Mouse (Mus musculus): ENCODE data around the gene Cplx3. TPM values are rescaled to one million over a fixed set of nuclear protein-coding genes. Genes with fewer than 3 reads are reported as not detected.
A peak's percentile ranks its signal among the peaks of the same experiment; 100 is the strongest.

Cplx3 gene
- polyA plus RNA-seq, 1 experiment from 2014 or later = 0.15 TPM

GRCm38 (mm10) chr9:57629118-57629874 is 23.2 kb upstream of the Cplx3 start:
- peaks cover 81% of the 10 kb centered on the region for H3K36me3 ChIP-seq
- no peaks in the 10 kb centered on the region for H3K9me3 ChIP-seq
- peak; percentile 87 for DNase-seq (ENCODE audit: low spot score)
- no peak overlapping the region for H3K4me3 ChIP-seq
- WGBS = 67% methylated on average over 14 of the region's 14 CpGs
- no peak overlapping the region for H3K27ac ChIP-seq
- peaks cover 16% of the 10 kb centered on the region for H3K4me1 ChIP-seq
- no peaks in the 10 kb centered on the region for H3K27me3 ChIP-seq (ENCODE audit: insufficient read depth, poor library complexity, severe bottlenecking)

GRCm38 (mm10) chr9:57628717-57629116 is 22.6 kb upstream of the Cplx3 start:
- peaks cover 83% of the 10 kb centered on the region for H3K36me3 ChIP-seq
- peaks cover 11% of the 10 kb centered on the region for H3K4me1 ChIP-seq
- DNase-seq (ENCODE audit: low spot score) = no peak
- 90% methylated on average over 12 of the region's 12 CpGs for WGBS
- H3K9me3 ChIP-seq = no peaks in the 10 kb centered on the region
- H3K4me3 ChIP-seq = no peak overlapping the region
- H3K27me3 ChIP-seq (ENCODE audit: insufficient read depth, poor library complexity, severe bottlenecking) = no peaks in the 10 kb centered on the region
- H3K27ac ChIP-seq = no peak overlapping the region

GRCm38 (mm10) chr9:57627892-57628291 is 21.8 kb upstream of the Cplx3 start:
- WGBS = 92% methylated on average over 11 of the region's 11 CpGs
- Histone ChIP-seq H3K4me3 (no peak overlapping the region), H3K27me3 (ENCODE audit: insufficient read depth, poor library complexity, severe bottlenecking) (no peaks in the 10 kb centered on the region), H3K36me3 (peaks cover 77% of the 10 kb centered on the region), H3K27ac (no peak overlapping the region), H3K9me3 (no peaks in the 10 kb centered on the region), H3K4me1 (0 out of 2 replicates have a peak, but pooled peaks cover 4% of the 10 kb centered on the region)
- DNase-seq (ENCODE audit: low spot score) = no peak

- no peaks in the 10 kb centered on the region for H3K27me3 ChIP-seq (ENCODE audit: insufficient read depth, poor library complexity, severe bottlenecking)
- H3K4me1 ChIP-seq = 0 out of 2 replicates have a peak, but pooled peaks cover 3% of the 10 kb centered on the region
- H3K36me3 ChIP-seq = peaks cover 77% of the 10 kb centered on the region
- H3K9me3 ChIP-seq = no peaks in the 10 kb centered on the region
- 91% methylated on average over 17 of the region's 17 CpGs for WGBS
- DNase-seq (ENCODE audit: low spot score) = no peak
- H3K4me3 ChIP-seq = no peak overlapping the region
- H3K27ac ChIP-seq = no peak overlapping the region
Measured at GRCm38 (mm10) chr9:57627191-57627590, 21.1 kb upstream of the Cplx3 start.

- no peak overlapping the region for H3K27ac ChIP-seq
- H3K9me3 ChIP-seq = no peaks in the 10 kb centered on the region
- H3K4me3 ChIP-seq = no peak overlapping the region
- no peaks in the 10 kb centered on the region for H3K4me1 ChIP-seq
- WGBS = 86% methylated on average over 15 of the region's 15 CpGs
- DNase-seq (ENCODE audit: low spot score) = no peak
- H3K36me3 ChIP-seq = peaks cover 68% of the 10 kb centered on the region
- H3K27me3 ChIP-seq (ENCODE audit: insufficient read depth, poor library complexity, severe bottlenecking) = no peaks in the 10 kb centered on the region
Measured at GRCm38 (mm10) chr9:57625674-57626500, 19.8 kb upstream of the Cplx3 start.

- Histone ChIP-seq H3K9me3 (no peaks in the 10 kb centered on the region), H3K36me3 (peaks cover 52% of the 10 kb centered on the region), H3K4me1 (0 out of 2 replicates have a peak, but pooled peaks cover 3% of the 10 kb centered on the region), H3K4me3 (no peak overlapping the region), H3K27me3 (ENCODE audit: insufficient read depth, poor library complexity, severe bottlenecking) (no peaks in the 10 kb centered on the region), H3K27ac (no peak overlapping the region)
- WGBS = 83% methylated on average over 7 of the region's 7 CpGs
- no peak for DNase-seq (ENCODE audit: low spot score)
Measured at GRCm38 (mm10) chr9:57624295-57624694, 18.2 kb upstream of the Cplx3 start.

- Histone ChIP-seq H3K4me1 (0 out of 2 replicates have a peak, but pooled peaks cover 3% of the 10 kb centered on the region), H3K27me3 (ENCODE audit: insufficient read depth, poor library complexity, severe bottlenecking) (no peaks in the 10 kb centered on the region), H3K4me3 (no peak within 1 kb of the TSS), H3K36me3 (peaks cover 16% of the 10 kb centered on the region), H3K27ac (no peak within 1 kb of the TSS), H3K9me3 (no peaks in the 10 kb centered on the region)
- WGBS = 85% methylated on average over 5 of the region's 5 CpGs
- no peak for DNase-seq (ENCODE audit: low spot score)
Measured at GRCm38 (mm10) chr9:57620674-57621073, 14.6 kb upstream of the Cplx3 start, which contains the start of gene Lman1l. Gene Lman1l, minus strand, starts transcription at chr9:57620774.

- Histone ChIP-seq H3K27ac (no peak overlapping the region), H3K4me3 (no peak overlapping the region)
- 71% methylated on average over 8 of the region's 8 CpGs for WGBS
Measured at GRCm38 (mm10) chr9:57618854-57619253, 12.8 kb upstream of the Cplx3 start.

GRCm38 (mm10) chr9:57617556-57618169 is 11.6 kb upstream of the Cplx3 start:
- 68% methylated on average over 8 of the region's 8 CpGs for WGBS
- 0 out of 2 replicates have a peak, but pooled peaks cover 12% of the 10 kb centered on the region for H3K27me3 ChIP-seq (ENCODE audit: insufficient read depth, poor library complexity, severe bottlenecking)
- no peaks in the 10 kb centered on the region for H3K9me3 ChIP-seq
- 0 out of 2 replicates have a peak, but pooled peaks cover 3% of the 10 kb centered on the region for H3K4me1 ChIP-seq
- no peak overlapping the region for H3K27ac ChIP-seq
- H3K36me3 ChIP-seq = no peaks in the 10 kb centered on the region
- H3K4me3 ChIP-seq = no peak overlapping the region
- DNase-seq (ENCODE audit: low spot score) = no peak

More at GRCm38 (mm10) chr9:57618854-57619253, 12.8 kb upstream of the Cplx3 start:
- Histone ChIP-seq H3K27me3 (ENCODE audit: insufficient read depth, poor library complexity, severe bottlenecking) (0 out of 2 replicates have a peak, but pooled peaks cover 5% of the 10 kb centered on the region), H3K36me3 (no peaks in the 10 kb centered on the region), H3K9me3 (no peaks in the 10 kb centered on the region), H3K4me1 (0 out of 2 replicates have a peak, but pooled peaks cover 3% of the 10 kb centered on the region)
- no peak for DNase-seq (ENCODE audit: low spot score)

- 82% methylated on average over 4 of the region's 4 CpGs for WGBS
- no peak overlapping the region for H3K27ac ChIP-seq
- H3K27me3 ChIP-seq (ENCODE audit: insufficient read depth, poor library complexity, severe bottlenecking) = peaks cover 30% of the 10 kb centered on the region
- H3K36me3 ChIP-seq = no peaks in the 10 kb centered on the region
- no peaks in the 10 kb centered on the region for H3K9me3 ChIP-seq
- peaks cover 4% of the 10 kb centered on the region; the same call in 1 of the 2 replicates for H3K4me1 ChIP-seq
- DNase-seq (ENCODE audit: low spot score) = no peak
- no peak overlapping the region for H3K4me3 ChIP-seq
Measured at GRCm38 (mm10) chr9:57614786-57615185, 8.7 kb upstream of the Cplx3 start.

GRCm38 (mm10) chr9:57613975-57614374 is 7.9 kb upstream of the Cplx3 start:
- 76% methylated on average over 7 of the region's 7 CpGs for WGBS
- no peak for DNase-seq (ENCODE audit: low spot score)

GRCm38 (mm10) chr9:57612587-57612986 is 6.5 kb upstream of the Cplx3 start:
- Histone ChIP-seq H3K36me3 (no peaks in the 10 kb centered on the region), H3K27me3 (ENCODE audit: insufficient read depth, poor library complexity, severe bottlenecking) (peaks cover 43% of the 10 kb centered on the region), H3K4me3 (no peak overlapping the region), H3K27ac (no peak overlapping the region), H3K9me3 (no peaks in the 10 kb centered on the region), H3K4me1 (peaks cover 4% of the 10 kb centered on the region; the same call in 1 of the 2 replicates)
- no peak for DNase-seq (ENCODE audit: low spot score)
- WGBS = 70% methylated on average over 7 of the region's 7 CpGs

More at GRCm38 (mm10) chr9:57613975-57614374, 7.9 kb upstream of the Cplx3 start:
- peaks cover 4% of the 10 kb centered on the region; the same call in 1 of the 2 replicates for H3K4me1 ChIP-seq
- no peaks in the 10 kb centered on the region for H3K36me3 ChIP-seq
- no peaks in the 10 kb centered on the region for H3K9me3 ChIP-seq
- H3K4me3 ChIP-seq = no peak overlapping the region
- H3K27me3 ChIP-seq (ENCODE audit: insufficient read depth, poor library complexity, severe bottlenecking) = peaks cover 31% of the 10 kb centered on the region
- no peak overlapping the region for H3K27ac ChIP-seq
